Mouse (Mus musculus) stomach, embryonic 16.5 days (tissue): ENCODE measurements around the gene Ganc. TPM values are rescaled to one million over a fixed set of nuclear protein-coding genes. Genes with fewer than 3 reads are reported as not detected.

ENCODE experiments used
- ATAC-seq: fragments of 200-750 bp; cut with Nextera tagmentation; 2 replicates; pipeline ENCODE4 v1.8.0; 2017; ENCODE audit warnings: moderate number of reproducible peaks, moderate TSS enrichment; ENCODE audit not compliant: insufficient read depth, low FRiP score
- H3K27ac ChIP-seq: fragments of 300-500 bp; sonication (generic); 2 replicates; pipeline ENCODE4 v1.5.1; 2014; ENCODE audit warnings: low read length
- H3K27me3 ChIP-seq: fragments of 300-500 bp; sonication (generic); 2 replicates; pipeline ENCODE4 v1.6.1; 2014; ENCODE audit warnings: low read length, control low read depth, mixed read lengths; ENCODE audit not compliant: control insufficient read depth, insufficient read depth
- H3K36me3 ChIP-seq: fragments of 300-500 bp; sonication (generic); 2 replicates; pipeline ENCODE4 v1.6.1; 2014; ENCODE audit warnings: low read length; ENCODE audit not compliant: control insufficient read depth, insufficient read depth
- H3K4me1 ChIP-seq: fragments of 300-500 bp; sonication (generic); 2 replicates; pipeline ENCODE4 v1.6.1; 2014; ENCODE audit warnings: low read length, control low read depth, mixed read lengths; ENCODE audit not compliant: control insufficient read depth, insufficient read depth
- H3K4me2 ChIP-seq: fragments of 300-500 bp; sonication (generic); 2 replicates; pipeline ENCODE4 v1.6.1; 2014; ENCODE audit warnings: low read depth, low read length, mixed read lengths
- H3K4me3 ChIP-seq: fragments of 300-500 bp; sonication (generic); replicated peaks from 2 replicates; pipeline ENCODE4 v1.5.1; 2014; ENCODE audit warnings: mild to moderate bottlenecking, low read length
- H3K9ac ChIP-seq: fragments of 300-500 bp; sonication (generic); 2 replicates; pipeline ENCODE4 v1.6.1; 2014; ENCODE audit warnings: low read length
- H3K9me3 ChIP-seq: fragments of 300-500 bp; sonication (generic); replicated peaks from 2 replicates; pipeline ENCODE4 v1.6.1; 2016; ENCODE audit warnings: low read length, control low read depth; ENCODE audit not compliant: control insufficient read depth
- WGBS: fragments of 180-500 bp; shearing (Covaris S2); extraction: QIAGEN DNeasy Blood & Tissue Kit; methylation state at CpG from one replicate; pipeline ENCODE4 v1.1.7; 2014; 5-methylcytosine and 5-hydroxymethylcytosine counted together
- polyA plus RNA-seq: library from polyadenylated mRNA; unstranded; fragments of >200 nt; fragmentation: Nextera tagmentation; extraction: Ambion mirVana; gene quantifications from 2 replicates; pipeline ENCODE4 v1.2.1, GENCODE M21; 2015

Gene Ganc
- 9.0 and 10.3 TPM in 2 replicates for polyA plus RNA-seq

DNA sequence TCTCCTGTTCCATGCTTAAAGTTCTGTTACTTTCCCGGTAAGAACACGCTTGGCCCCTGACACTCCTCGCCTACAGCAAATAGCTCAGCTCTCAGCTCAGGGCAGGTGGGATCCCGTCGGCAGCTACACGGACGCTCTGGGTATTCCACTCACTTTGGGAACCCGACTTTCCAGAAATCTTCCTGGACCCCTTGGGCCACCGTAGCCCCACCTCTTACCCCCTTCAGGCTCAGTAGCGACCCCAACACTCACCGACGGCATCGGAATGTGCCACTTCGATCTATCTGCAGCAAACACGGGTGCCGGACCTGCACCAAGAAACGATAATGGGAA lies at the start of gene Ganc:
Gene Ganc (plus strand): TSS at position 244 of the 333 bp plus-strand sequence.
- peak; percentile 75 for ATAC-seq
- WGBS, result under 1% methylated on average over 17 of the region's 17 CpGs
- H3K9ac ChIP-seq, result peak within 1 kb of the TSS; percentile 86
- no peaks in the 10 kb centered on the region for H3K9me3 ChIP-seq
- H3K4me3 ChIP-seq, result peak within 1 kb of the TSS; percentile 71
- no peaks in the 10 kb centered on the region for H3K27me3 ChIP-seq
- peaks cover 7% of the 10 kb centered on the region for H3K4me1 ChIP-seq
- H3K4me2 ChIP-seq, result peak within 1 kb of the TSS; percentile 76
- H3K36me3 ChIP-seq, result no peaks in the 10 kb centered on the region
- H3K27ac ChIP-seq, result peak within 1 kb of the TSS; percentile 99

DNA sequence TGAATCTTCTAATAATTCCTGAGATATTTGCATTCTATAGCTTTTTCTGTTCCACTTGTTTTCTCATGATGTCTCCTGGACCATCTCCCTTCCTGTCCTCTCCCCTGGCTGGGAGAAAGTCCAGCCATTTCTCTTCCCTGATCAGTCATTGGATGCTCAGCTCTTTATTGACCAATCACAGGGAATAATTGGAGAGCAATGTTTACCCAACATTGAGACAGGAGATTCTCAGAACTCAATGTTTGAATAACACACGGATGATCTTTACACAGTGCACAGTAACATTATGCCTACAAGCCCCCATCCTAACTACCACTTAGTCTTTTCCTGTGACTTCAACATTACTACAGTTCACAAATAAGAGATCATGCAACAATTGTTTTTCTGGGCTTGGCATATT lies 43.3 kb upstream of the Ganc start:
- Histone ChIP-seq H3K36me3 (peaks cover 19% of the 10 kb centered on the region), H3K9ac (no peak overlapping the region), H3K4me1 (no peaks in the 10 kb centered on the region), H3K27ac (no peak overlapping the region), H3K4me2 (no peak overlapping the region), H3K27me3 (no peaks in the 10 kb centered on the region), H3K9me3 (no peaks in the 10 kb centered on the region), H3K4me3 (no peak overlapping the region)
- ATAC-seq, result no peak
- WGBS, result 57% methylated on average over 1 of the region's 1 CpGs

- H3K4me3 ChIP-seq, result no peak overlapping the region
- H3K27me3 ChIP-seq, result no peaks in the 10 kb centered on the region
- H3K36me3 ChIP-seq, result peaks cover 21% of the 10 kb centered on the region
- ATAC-seq, result no peak
- no peak overlapping the region for H3K9ac ChIP-seq
- no peak overlapping the region for H3K4me2 ChIP-seq
- no peak overlapping the region for H3K27ac ChIP-seq
- no peaks in the 10 kb centered on the region for H3K9me3 ChIP-seq
- WGBS, result 74% methylated on average over 3 of the region's 3 CpGs
- no peaks in the 10 kb centered on the region for H3K4me1 ChIP-seq
These were observed 37.2 kb upstream of the Ganc start for GRCm38 (mm10) chr2:120366501-120366900.

DNA sequence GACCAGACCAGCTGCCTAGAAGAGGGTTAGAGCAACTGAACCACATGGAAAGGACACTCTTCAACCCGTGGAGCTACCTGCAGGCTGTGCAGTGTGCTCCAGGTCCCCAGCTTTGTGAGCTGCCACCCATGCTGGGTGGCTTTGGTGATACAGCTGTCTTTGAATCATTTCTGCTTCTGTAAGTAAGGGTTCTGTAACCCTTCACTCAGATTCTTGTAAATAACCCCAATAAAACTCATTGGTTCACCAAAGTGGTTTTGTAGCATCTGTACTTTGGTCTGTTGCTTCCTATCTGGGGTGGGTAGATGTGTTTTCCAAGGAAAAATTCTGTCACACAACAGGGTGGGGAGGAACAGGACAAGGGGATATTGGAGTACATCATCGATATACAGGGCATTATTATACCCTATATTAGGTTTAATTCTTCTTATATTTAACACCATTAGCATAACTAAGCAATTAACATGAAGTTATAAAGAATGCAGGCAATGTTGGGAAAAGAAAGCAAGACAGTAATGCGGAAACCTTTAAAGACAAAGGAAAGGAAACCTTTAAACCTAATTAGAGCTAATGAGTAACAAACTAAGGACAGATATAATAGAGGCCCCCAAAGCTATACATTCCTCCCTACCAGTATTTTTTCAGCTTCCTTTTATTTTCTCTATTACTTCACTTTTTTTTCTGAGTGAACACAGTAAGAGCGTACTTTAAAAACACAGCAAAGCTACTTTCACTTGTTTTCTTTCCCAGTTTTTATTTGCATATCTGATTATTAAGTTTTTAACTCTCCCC lies 36.1 kb upstream of the Ganc start:
- ATAC-seq, result no peak
- WGBS, result 94% methylated on average over 4 of the region's 4 CpGs
- Histone ChIP-seq H3K4me2 (no peak overlapping the region), H3K4me1 (no peaks in the 10 kb centered on the region), H3K27ac (no peak overlapping the region), H3K36me3 (peaks cover 24% of the 10 kb centered on the region), H3K9ac (no peak overlapping the region), H3K9me3 (no peaks in the 10 kb centered on the region), H3K27me3 (no peaks in the 10 kb centered on the region), H3K4me3 (no peak overlapping the region)

DNA sequence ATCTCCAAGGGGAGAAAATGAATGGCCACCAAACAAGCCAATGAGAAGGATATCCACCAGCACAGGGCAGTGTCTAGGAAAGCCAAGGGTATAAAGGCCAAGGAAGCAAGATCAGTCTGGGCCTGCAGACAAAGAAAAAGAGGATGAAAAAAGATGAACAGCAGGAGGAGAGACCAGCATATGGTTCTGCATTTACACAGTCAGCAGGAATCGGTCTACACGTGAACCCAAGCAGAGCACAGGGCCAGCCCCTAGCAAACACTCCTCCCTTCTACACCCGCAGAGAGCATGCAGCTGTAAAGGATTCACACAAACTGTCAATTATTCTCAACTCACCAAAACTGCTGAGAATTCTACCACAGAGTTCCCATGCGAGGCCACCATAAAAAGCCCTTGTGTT lies 29.8 kb upstream of the Ganc start:
- H3K27me3 ChIP-seq, result no peaks in the 10 kb centered on the region
- no peak overlapping the region for H3K4me3 ChIP-seq
- no peaks in the 10 kb centered on the region for H3K9me3 ChIP-seq
- H3K36me3 ChIP-seq, result peaks cover 9% of the 10 kb centered on the region; the same call in 1 of the 2 replicates
- H3K9ac ChIP-seq, result no peak overlapping the region
- 93% methylated on average over 4 of the region's 4 CpGs for WGBS
- H3K4me2 ChIP-seq, result no peak overlapping the region
- H3K4me1 ChIP-seq, result no peaks in the 10 kb centered on the region
- no peak for ATAC-seq
- no peak overlapping the region for H3K27ac ChIP-seq

- 85% methylated on average over 1 of the region's 1 CpGs for whole genome bisulfite sequencing
- no peak overlapping the region for H3K9ac ChIP-seq
- no peak overlapping the region for H3K4me3 ChIP-seq
- H3K27ac ChIP-seq, result no peak overlapping the region
- no peaks in the 10 kb centered on the region for H3K9me3 ChIP-seq
- H3K36me3 ChIP-seq, result peaks cover 21% of the 10 kb centered on the region; the same call in 1 of the 2 replicates
- no peak overlapping the region for H3K4me2 ChIP-seq
- no peaks in the 10 kb centered on the region for H3K27me3 ChIP-seq
- H3K4me1 ChIP-seq, result no peaks in the 10 kb centered on the region
- no peak for ATAC-seq
These were observed 17.4 kb upstream of the Ganc start for GRCm38 (mm10) chr2:120386264-120386663.

DNA sequence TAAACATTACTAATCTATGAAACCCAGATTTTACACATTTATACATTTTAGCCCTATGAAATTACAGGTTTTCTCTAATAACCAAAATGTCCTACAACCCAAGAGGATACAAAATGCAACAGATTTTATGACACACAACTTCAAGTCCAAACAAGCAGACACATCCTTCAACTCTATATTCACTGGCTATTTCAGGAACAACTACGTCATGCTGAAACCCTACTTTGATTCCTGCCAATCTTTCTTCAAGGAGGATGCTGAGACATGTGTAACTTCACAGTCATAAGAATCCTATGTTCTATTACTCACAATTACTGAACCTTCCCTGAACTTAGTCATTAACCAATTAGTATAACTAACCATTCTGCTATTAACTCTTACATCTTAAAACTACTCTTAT lies 16.4 kb upstream of the Ganc start:
- 95% methylated on average over 1 of the region's 1 CpGs for WGBS
- Histone ChIP-seq H3K27me3 (no peaks in the 10 kb centered on the region), H3K9ac (no peak overlapping the region), H3K4me3 (no peak overlapping the region), H3K36me3 (peaks cover 21% of the 10 kb centered on the region; the same call in 1 of the 2 replicates), H3K27ac (no peak overlapping the region), H3K4me2 (no peak overlapping the region), H3K9me3 (no peaks in the 10 kb centered on the region), H3K4me1 (no peaks in the 10 kb centered on the region)
- ATAC-seq, result no peak

DNA sequence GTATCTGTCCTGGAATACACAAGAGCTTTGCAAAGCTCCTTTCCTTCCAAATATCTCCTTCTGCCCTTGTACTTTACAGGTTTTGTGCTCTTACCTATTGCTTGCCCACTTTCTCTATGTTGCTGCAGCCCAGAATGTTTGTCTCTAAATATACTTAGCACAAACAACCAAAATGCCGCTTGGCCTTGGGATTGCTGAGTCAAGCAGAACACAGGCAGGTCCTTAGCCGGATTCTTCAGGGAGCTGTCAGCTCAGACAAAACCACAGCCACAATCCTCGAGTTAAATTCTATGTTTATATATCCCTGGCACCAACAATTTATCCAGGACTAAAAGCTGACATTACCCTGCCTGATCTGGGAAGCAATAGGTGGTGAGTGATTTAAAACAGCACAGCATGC lies 14.3 kb upstream of the Ganc start:
- ATAC-seq, result no peak
- H3K36me3 ChIP-seq, result peaks cover 21% of the 10 kb centered on the region; the same call in 1 of the 2 replicates
- no peak overlapping the region for H3K9ac ChIP-seq
- no peak overlapping the region for H3K4me3 ChIP-seq
- H3K9me3 ChIP-seq, result no peaks in the 10 kb centered on the region
- H3K4me2 ChIP-seq, result no peak overlapping the region
- H3K4me1 ChIP-seq, result no peaks in the 10 kb centered on the region
- no peaks in the 10 kb centered on the region for H3K27me3 ChIP-seq
- WGBS, result 67% methylated on average over 3 of the region's 3 CpGs
- no peak overlapping the region for H3K27ac ChIP-seq

GRCm38 (mm10) chr2:120390934-120391333 lies 12.8 kb upstream of the Ganc start:
- Histone ChIP-seq H3K27me3 (no peaks in the 10 kb centered on the region), H3K4me2 (no peak overlapping the region), H3K9me3 (no peaks in the 10 kb centered on the region), H3K4me1 (no peaks in the 10 kb centered on the region), H3K36me3 (peaks cover 21% of the 10 kb centered on the region; the same call in 1 of the 2 replicates), H3K27ac (no peak overlapping the region), H3K9ac (no peak overlapping the region), H3K4me3 (no peak overlapping the region)
- no peak for ATAC-seq
- 97% methylated on average over 1 of the region's 1 CpGs for WGBS
